Mouse (Mus musculus): ENCODE measurements around the gene Hes1. TPM values are rescaled to one million over a fixed set of nuclear protein-coding genes. Genes with fewer than 3 reads are reported as not detected.

Gene Hes1
- total RNA-seq (2021): 10 to 100 TPM; 18.1 to 18.3 TPM

GRCm38 (mm10) chr16:30063984-30064453, at the start of gene Hes1:
TSS of gene Hes1 (plus strand) at chr16:30064384.
- peak; percentile 86 for DNase-seq (ENCODE audit: low spot score in 2 of 2)
- intact Hi-C loops (cut with DNase I): loop anchor here (2.0 to 5.0 kb wide), 3 partner anchors 42 to 117 kb away; no protein-coding TSS in a partner anchor

DNA sequence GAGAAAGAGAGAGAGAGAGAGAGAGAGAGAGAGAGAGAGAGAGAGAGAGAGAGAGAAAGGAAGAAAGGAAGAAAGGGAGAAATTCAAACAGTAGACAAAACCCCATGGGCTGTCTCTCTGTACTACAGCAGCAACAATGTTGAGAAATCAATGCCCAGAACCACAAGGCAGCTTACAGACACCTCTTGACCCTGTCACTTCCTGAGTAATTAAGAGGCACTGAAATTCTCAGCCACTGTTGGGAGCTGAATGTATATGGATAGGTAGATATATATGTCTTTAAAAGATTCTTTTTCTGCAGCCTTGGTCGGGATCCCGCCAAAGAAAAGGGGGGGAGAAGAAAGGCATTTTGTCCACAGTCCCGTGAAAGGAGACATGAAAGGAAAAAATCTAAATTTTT, 48.1 kb upstream of the Hes1 start:
- no peak for DNase-seq (ENCODE audit: low spot score in 2 of 2)
- intact Hi-C loops (cut with DNase I): no loop called here

GRCm38 (mm10) chr16:30020124-30020523, 44.1 kb upstream of the Hes1 start:
- no peak for DNase-seq (ENCODE audit: low spot score in 2 of 2)
- intact Hi-C loops (cut with DNase I): loop anchor here (5.0 kb wide), 1 partner anchor 42 kb away; the partner anchor contains the start of gene Hes1

GRCm38 (mm10) chr16:30022352-30022751, 41.8 kb upstream of the Hes1 start:
- intact Hi-C loops (cut with DNase I): loop anchor here (5.0 kb wide), 1 partner anchor 40 kb away; the partner anchor contains the start of gene Hes1
- no peak for DNase-seq (ENCODE audit: low spot score in 2 of 2)

- intact Hi-C loops (cut with DNase I): loop anchor here (5.0 kb wide), 1 partner anchor 39 kb away; the partner anchor contains the start of gene Hes1
- DNase-seq (ENCODE audit: low spot score in 2 of 2): no peak
Observed at GRCm38 (mm10) chr16:30022890-30023797, 41.0 kb upstream of the Hes1 start.

DNA sequence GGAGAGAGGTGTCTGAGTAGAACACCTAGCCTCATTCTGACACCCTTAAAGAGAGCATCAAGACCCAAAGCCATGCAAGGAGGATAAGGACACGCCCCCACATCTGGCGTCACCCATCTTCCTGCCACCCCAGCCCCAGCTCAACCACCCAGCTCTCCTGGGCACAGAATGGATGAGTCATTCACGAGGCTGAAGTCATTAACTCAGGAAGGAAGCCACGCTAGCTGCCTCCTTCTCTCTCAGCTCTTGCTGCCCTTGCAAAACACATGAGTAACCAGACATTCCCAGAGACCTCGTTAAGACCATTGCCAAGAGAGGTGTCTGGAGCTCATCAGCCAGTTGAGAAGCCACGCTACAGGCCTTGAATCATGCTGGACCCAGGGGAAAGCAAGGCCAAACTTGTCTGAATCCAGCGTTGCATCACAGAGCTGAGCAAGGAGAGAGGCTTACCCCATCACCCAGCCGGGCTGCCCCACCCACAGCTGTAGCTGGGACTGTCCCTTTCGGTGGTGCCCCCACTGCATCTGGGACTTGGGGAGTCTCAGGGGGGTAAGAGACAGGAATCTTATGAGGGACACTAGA, 39.4 kb upstream of the Hes1 start:
- intact Hi-C loops (cut with DNase I): loop anchor here (5.0 kb wide), 1 partner anchor 38 kb away; the partner anchor contains the start of gene Hes1
- peak; percentile 37 to 53 for DNase-seq (ENCODE audit: low spot score in 2 of 2)

- DNase-seq (ENCODE audit: low spot score in 2 of 2): no peak
- intact Hi-C loops (cut with DNase I): no loop called here
Observed at GRCm38 (mm10) chr16:30028184-30028583, 36.0 kb upstream of the Hes1 start.

- intact Hi-C loops (cut with DNase I): no loop called here
- no peak for DNase-seq (ENCODE audit: low spot score in 2 of 2)
Observed at GRCm38 (mm10) chr16:30029264-30030003, 34.8 kb upstream of the Hes1 start.

GRCm38 (mm10) chr16:30032326-30032904, 31.8 kb upstream of the Hes1 start:
- intact Hi-C loops (cut with DNase I): no loop called here
- DNase-seq (ENCODE audit: low spot score in 2 of 2): no peak

DNA sequence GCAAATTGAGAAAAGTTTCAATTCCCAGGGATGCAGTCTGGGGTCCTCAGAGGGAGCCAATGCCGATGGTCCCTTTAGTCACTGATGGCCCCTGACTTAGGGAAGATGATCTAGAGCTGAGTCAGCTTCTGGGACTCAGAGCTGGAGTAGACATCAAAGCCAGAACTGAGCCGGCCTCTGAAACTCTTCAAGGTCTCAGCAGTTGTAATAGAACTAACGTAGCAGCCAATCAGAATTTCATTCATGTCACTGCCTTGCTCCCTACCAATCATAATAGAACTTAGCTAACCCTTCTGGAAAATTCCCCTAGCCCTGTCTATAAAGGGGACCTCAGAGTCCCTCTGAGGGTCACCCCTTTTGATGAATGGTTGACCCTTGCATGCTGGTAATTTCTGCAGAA, 30.8 kb upstream of the Hes1 start:
- intact Hi-C loops (cut with DNase I): no loop called here

DNA sequence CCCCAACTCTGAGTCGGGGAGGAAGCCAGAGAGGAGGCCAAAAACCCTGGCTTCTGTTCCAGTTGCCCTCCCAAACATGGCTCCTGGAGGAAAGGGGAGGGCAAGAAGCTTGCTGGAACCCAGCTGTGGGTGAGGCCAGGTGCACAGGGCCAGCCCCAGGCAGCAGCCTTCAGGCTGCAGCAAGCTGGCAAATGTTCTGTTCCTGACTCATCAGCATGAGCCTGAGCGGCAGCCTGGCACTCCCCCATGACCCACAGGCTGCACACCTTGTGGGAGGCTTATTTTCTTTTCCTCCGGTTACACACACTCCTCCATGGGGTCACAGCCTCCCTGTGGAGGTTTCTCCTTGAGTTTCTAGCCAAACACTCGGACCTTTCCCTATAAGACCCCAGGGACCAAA, 30.2 kb upstream of the Hes1 start:
- intact Hi-C loops (cut with DNase I): no loop called here
- DNase-seq (ENCODE audit: low spot score in 2 of 2): no peak

More for the DNA sequence above, 30.8 kb upstream of the Hes1 start:
- DNase-seq (ENCODE audit: low spot score in 2 of 2): no peak

GRCm38 (mm10) chr16:30034521-30034920, 29.7 kb upstream of the Hes1 start:
- DNase-seq (ENCODE audit: low spot score in 2 of 2): no peak
- intact Hi-C loops (cut with DNase I): no loop called here

DNA sequence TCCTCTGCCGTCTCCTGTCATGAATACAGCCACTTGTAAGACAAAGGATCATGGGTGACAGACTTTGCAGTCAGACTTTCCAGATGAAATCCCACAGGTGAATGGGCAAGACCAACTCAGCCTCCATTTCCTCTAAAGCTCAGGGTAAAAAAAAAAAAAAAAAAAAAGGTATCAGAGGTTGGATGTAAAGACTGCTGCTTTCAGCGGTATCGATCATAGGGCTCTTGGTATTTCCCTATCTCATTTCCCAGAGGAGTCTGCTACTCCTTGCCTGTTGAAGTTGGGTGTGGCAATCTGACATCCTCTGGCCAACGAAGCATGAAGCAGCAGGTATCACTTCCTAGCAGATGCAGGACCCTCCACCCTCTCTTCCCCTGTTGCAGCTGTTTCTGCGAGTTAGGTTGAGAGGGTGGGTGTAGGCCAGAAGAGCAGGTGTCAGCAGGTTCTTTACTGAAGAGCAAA, 29.2 kb upstream of the Hes1 start:
- intact Hi-C loops (cut with DNase I): no loop called here
- DNase-seq (ENCODE audit: low spot score in 2 of 2): no peak

- DNase-seq (ENCODE audit: low spot score in 2 of 2): no peak
- intact Hi-C loops (cut with DNase I): no loop called here
Observed at GRCm38 (mm10) chr16:30036104-30036503, 28.1 kb upstream of the Hes1 start.

DNA sequence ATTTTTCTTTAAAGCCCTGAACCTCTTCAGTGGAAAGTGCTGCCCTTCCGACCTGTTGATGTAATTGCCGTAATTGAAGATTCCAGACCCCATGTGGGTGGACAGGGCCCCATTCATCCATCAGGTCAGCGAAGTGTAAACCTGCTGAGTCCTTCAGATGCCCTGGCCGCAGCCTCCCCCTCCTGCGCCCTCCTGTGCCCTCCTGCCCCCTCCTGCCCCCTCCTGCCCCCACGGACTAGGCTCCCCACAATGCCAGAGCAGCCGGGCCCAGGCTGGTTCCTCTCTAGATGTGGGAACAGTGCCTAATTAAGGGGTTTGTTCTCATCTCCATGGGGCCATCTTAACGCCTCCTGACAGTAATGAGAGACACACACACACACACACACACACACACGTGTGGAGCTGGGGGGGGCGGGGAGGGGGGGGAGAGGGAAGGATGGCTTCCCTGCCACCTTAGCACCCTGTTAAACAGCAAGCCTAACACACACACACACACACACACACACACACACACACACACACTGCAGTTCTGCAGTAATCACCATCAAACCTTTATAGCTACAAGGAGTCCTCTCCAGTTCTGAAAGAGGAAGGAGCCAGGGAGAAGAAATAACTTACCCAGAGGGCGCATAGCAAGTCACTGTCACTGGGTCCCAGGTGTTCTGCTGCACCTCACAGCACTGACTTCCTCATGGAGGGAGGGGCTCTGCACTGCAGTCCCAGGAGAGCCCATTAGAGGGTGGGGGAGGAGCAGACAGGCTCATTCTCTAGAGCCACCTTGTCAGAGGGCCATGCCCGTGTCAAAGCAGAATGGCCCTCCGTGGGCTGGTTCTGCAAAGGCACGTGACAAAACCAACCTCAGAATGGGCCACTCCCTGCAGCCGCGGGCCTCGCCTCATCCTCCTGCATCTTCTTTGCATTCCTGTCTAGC, 25.3 kb upstream of the Hes1 start:
- intact Hi-C loops (cut with DNase I): no loop called here
- no peak for DNase-seq (ENCODE audit: low spot score in 2 of 2)

DNA sequence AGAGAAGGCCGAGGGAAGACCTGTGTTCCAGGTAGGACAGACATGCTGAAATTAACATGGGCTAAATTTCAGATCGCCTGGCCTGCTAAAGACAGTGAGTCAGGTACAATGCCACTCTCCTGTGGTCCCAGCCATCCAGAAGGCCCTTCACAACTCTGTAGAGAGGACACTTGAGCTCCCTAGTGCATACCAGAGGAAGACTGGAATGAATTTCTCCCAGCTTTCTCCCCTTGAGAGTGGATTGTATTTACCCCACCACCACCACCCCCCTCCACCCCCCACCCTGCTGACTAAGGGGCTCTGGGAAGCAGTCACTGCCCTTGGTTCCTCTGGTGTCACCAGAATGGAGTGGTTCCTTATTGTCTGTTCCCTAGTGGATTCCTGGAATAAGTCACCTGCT, 24.3 kb upstream of the Hes1 start:
- intact Hi-C loops (cut with DNase I): no loop called here
- DNase-seq (ENCODE audit: low spot score in 2 of 2): no peak

- intact Hi-C loops (cut with DNase I): no loop called here
- no peak for DNase-seq (ENCODE audit: low spot score in 2 of 2)
Observed at GRCm38 (mm10) chr16:30042859-30043258, 21.3 kb upstream of the Hes1 start.

- intact Hi-C loops (cut with DNase I): no loop called here
- no peak for DNase-seq (ENCODE audit: low spot score in 2 of 2)
Observed at GRCm38 (mm10) chr16:30045615-30046014, 18.6 kb upstream of the Hes1 start.

Measured in left cerebral cortex, postnatal 36 days (tissue).